Mouse (Mus musculus) megakaryocyte, embryonic 14.5 days (primary cell): Measurements from ENCODE around the gene Zfp800.

Source experiments
- FLI1 ChIP-seq: IDR thresholded peaks from 2 replicates; pipeline ENCODE4 v1.6.1; 2012; ENCODE audit warnings: low read length, inconsistent platforms, mixed read lengths
- GATA1 ChIP-seq: IDR thresholded peaks from 3 replicates; pipeline ENCODE4 v1.6.1; 2012; ENCODE audit warnings: mixed read lengths, low read length, inconsistent platforms, borderline replicate concordance

GRCm38 (mm10) chr6:28329815-28330214, 68.0 kb downstream of the Zfp800 start:
- no peak for TF ChIP-seq FLI1
- no peak for TF ChIP-seq GATA1
